Mouse (Mus musculus): ENCODE results near the gene Tulp3. TPM values are rescaled to one million over a fixed set of nuclear protein-coding genes. Genes with fewer than 3 reads are reported as not detected.

The Tulp3 gene
- total and polyA plus RNA-seq, 3 experiments: 3.7 to 13.1 (median 5.5) TPM

DNA sequence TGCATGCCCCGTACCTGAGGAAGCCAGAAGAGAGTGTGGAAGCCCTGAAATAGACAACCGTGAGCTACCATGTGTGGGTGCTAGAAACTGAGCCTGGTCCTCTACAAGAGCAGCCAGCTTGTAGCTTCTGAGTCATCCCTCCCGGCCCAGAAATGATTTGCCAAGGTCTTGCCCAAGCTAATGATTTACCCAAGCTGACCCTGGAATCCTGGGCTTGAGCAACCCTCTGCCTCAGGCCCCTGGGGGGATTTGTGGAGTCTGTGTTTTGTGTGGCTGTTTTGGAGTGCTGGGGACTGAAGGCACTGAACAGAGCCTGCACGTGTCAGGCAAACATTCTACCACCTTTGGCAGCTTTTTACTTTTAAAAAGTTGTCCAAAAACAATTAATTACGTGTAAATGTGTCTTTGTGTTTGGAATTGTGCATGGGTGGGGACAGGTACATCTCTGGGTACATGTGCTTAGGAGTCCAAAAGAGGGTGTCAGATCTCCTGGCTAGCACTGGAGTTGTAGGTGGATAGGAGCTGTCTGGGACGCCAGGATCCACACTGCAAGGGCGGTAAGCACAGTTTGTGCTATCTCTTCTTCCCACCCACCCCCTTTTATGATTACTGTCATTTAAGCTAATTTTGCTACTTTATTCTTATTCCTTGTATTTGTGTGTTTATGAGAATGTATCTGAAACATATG lies 42.1 kb upstream of the Tulp3 start:
- DNase-seq (ENCODE audit: extremely low read depth): no peak
- no peaks in the 10 kb centered on the region for H3K27me3 ChIP-seq (replicated peaks)
- in situ Hi-C loops (cut with MboI; ENCODE audit: low pct_ligation_motif_present, low pct_unique_long_range_greater_than_20kb, low sequenced_read_pairs): no loop called here

DNA sequence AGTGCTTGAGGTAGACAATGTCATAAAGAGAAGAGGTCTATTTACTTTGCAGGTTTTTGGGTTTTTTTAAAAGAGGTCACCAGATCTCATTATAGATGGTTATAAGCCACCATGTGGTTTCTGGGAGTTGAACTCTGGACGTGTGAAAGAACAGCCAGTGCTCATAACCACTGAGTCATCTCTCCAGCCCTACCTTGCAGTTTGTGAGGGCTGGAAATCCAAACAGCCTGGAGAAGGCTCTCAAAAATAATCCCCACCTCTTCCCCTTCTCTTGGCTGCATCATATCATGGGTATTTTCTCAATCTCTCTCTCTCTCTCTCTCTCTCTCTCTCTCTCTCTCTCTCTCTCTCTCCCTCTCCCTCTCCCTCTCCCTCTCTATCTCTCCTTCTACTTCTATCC lies 35.0 kb upstream of the Tulp3 start:
- dilution Hi-C loops (cut with MboI; ENCODE audit: extremely low pct_ligation_motif_present, extremely low pct_unique_long_range_greater_than_20kb, low sequenced_read_pairs) (no loop called here), in situ Hi-C loops (cut with MboI; ENCODE audit: low pct_ligation_motif_present, low pct_unique_long_range_greater_than_20kb, low sequenced_read_pairs) (no loop called here)
- Histone ChIP-seq H3K79me2 (replicated peaks; ENCODE audit: control insufficient read depth, extremely low read depth, insufficient read depth, poor library complexity, severe bottlenecking) (no peaks in the 10 kb centered on the region), H3K4me1 (ENCODE audit: control insufficient read depth in 1 of 2, insufficient read depth in 2 of 2) (no peaks in the 10 kb centered on the region), H3K36me3 (replicated peaks in 1 of 2; ENCODE audit: control insufficient read depth in 1 of 2, insufficient read depth in 1 of 2, low read length in 1 of 2) (no peaks in the 10 kb centered on the region), H3K27ac (ENCODE audit: insufficient read depth, low read depth) (no peak overlapping the region), H3K4me2 (ENCODE audit: insufficient read depth, low read depth, poor library complexity, severe bottlenecking) (no peak overlapping the region), H3K9me3 (replicated peaks; ENCODE audit: low read length) (no peaks in the 10 kb centered on the region), H3K4me3 (replicated peaks in 1 of 3; ENCODE audit: low read depth in 2 of 3, low read length in 2 of 3, poor library complexity in 1 of 3) (no peak overlapping the region), H3K27me3 (replicated peaks) (no peaks in the 10 kb centered on the region), H3K9ac (ENCODE audit: insufficient read depth, low read depth) (no peak overlapping the region)
- DNase-seq (ENCODE audit: extremely low read depth): no peak
- TF ChIP-seq ZNF384 (IDR thresholded peaks at IDR 0.05; ENCODE audit: low read depth, low read length): no peak
- TF ChIP-seq RCOR1 (conservative IDR thresholded peaks at IDR 0.05; ENCODE audit: low read depth, low read length): no peak
- TF ChIP-seq KAT2A (IDR thresholded peaks at IDR 0.05; ENCODE audit: insufficient replicate concordance, low read length): no peak
- no peak for TF ChIP-seq GABPA (IDR thresholded peaks at IDR 0.05; ENCODE audit: insufficient replicate concordance, low read depth, low read length)
- TF ChIP-seq MAX (IDR thresholded peaks at IDR 0.05; ENCODE audit: low read length): no peak
- no peak for TF ChIP-seq MAZ (IDR thresholded peaks at IDR 0.05; ENCODE audit: low read depth, low read length)
- no peak for TF ChIP-seq JUN (IDR thresholded peaks at IDR 0.05; ENCODE audit: insufficient read depth, low read depth, low read length)
- TF ChIP-seq ZKSCAN1 (IDR thresholded peaks at IDR 0.05; ENCODE audit: borderline replicate concordance, low read depth, low read length): no peak
- no peak for TF ChIP-seq PAX5 (IDR thresholded peaks at IDR 0.05; ENCODE audit: low read length)
- TF ChIP-seq IRF4 (IDR thresholded peaks at IDR 0.05; ENCODE audit: low read depth, low read length): no peak
- TF ChIP-seq ETS1 (conservative IDR thresholded peaks at IDR 0.05; ENCODE audit: low read depth, low read length): no peak
- no peak for TF ChIP-seq MEF2A (IDR thresholded peaks at IDR 0.05; ENCODE audit: borderline replicate concordance, low read depth, low read length)
- no peak for TF ChIP-seq HCFC1 (IDR thresholded peaks at IDR 0.05; ENCODE audit: low read depth, low read length)

More for the DNA sequence above, 42.1 kb upstream of the Tulp3 start:
- H3K9ac ChIP-seq (ENCODE audit: insufficient read depth, low read depth): no peak overlapping the region
- no peak overlapping the region for H3K4me2 ChIP-seq (ENCODE audit: insufficient read depth, low read depth, poor library complexity, severe bottlenecking)
- no peak overlapping the region for H3K4me3 ChIP-seq (replicated peaks in 1 of 3; ENCODE audit: low read depth in 2 of 3, low read length in 2 of 3, poor library complexity in 1 of 3)
- dilution Hi-C loops (cut with MboI; ENCODE audit: extremely low pct_ligation_motif_present, extremely low pct_unique_long_range_greater_than_20kb, low sequenced_read_pairs): no loop called here
- H3K79me2 ChIP-seq (replicated peaks; ENCODE audit: control insufficient read depth, extremely low read depth, insufficient read depth, poor library complexity, severe bottlenecking): no peaks in the 10 kb centered on the region
- no peaks in the 10 kb centered on the region for H3K9me3 ChIP-seq (replicated peaks; ENCODE audit: low read length)
- H3K36me3 ChIP-seq (replicated peaks in 1 of 2; ENCODE audit: control insufficient read depth in 1 of 2, insufficient read depth in 1 of 2, low read length in 1 of 2): no peaks in the 10 kb centered on the region
- no peak for TF ChIP-seq SMC3 (IDR thresholded peaks at IDR 0.05; ENCODE audit: low read depth, low read length)
- no peak for TF ChIP-seq HCFC1 (IDR thresholded peaks at IDR 0.05; ENCODE audit: low read depth, low read length)
- no peak for TF ChIP-seq SIN3A (IDR thresholded peaks at IDR 0.05; ENCODE audit: low read length)
- no peak for TF ChIP-seq CTCF (conservative IDR thresholded peaks at IDR 0.05 in 1 of 2, IDR thresholded peaks at IDR 0.05 in 1 of 2; ENCODE audit: low read depth in 2 of 2, low read length in 2 of 2)
- TF ChIP-seq MAZ (IDR thresholded peaks at IDR 0.05; ENCODE audit: low read depth, low read length): no peak
- TF ChIP-seq E2F4 (IDR thresholded peaks at IDR 0.05; ENCODE audit: insufficient replicate concordance, low read depth, low read length): no peak
- TF ChIP-seq POLR2A (IDR thresholded peaks at IDR 0.05; ENCODE audit: low read depth, low read length): no peak
- no peak for TF ChIP-seq CHD2 (IDR thresholded peaks at IDR 0.05; ENCODE audit: low read length)
- TF ChIP-seq ZNF384 (IDR thresholded peaks at IDR 0.05; ENCODE audit: low read depth, low read length): no peak
- no peak for TF ChIP-seq USF2 (conservative IDR thresholded peaks at IDR 0.05; ENCODE audit: low read depth, low read length)
- H3K27ac ChIP-seq (ENCODE audit: insufficient read depth, low read depth): no peak overlapping the region
- no peaks in the 10 kb centered on the region for H3K4me1 ChIP-seq (ENCODE audit: control insufficient read depth in 1 of 2, insufficient read depth in 2 of 2)
